Comparison of ENCODE assay signal across 13 mouse cellular contexts in the genomic region with DNA sequence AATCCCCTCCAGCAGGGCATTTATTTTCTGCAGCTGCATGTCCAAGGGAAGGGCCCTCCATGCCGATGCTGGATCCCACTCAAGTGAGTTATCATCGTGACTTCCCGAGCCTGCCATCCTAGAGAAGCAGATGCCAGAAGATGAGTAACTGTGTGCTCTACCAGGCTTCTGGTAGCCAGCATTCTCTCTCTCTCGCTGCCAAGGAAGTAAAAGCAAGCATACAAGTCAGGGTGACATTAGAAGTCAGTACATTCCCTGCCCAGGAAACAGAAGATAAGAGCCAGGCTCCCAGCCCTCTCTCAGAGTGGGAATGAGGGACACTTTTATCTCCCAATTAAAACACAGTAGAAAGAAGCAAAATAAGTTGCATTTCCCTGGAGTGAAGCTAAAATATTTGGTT.
A peak's percentile ranks its signal among the peaks of the same experiment; 100 is the strongest.
DNase-seq lines count a peak whose midpoint lies in the region; TF ChIP-seq lines count a peak whose summit lies in the region.
"Had no signal": no experiment of that assay in that cellular context is flagged by ENCODE, and none has a peak within 500 bp of the region (broad histone marks: within the 10 kb centered on the region; RNA-seq: fewer than 3 reads in every experiment).

No protein-coding gene starts in this region.

- no peak for TF ChIP-seq CTCF in thymus, adult 2 months (IDR thresholded peaks at IDR 0.05; ENCODE audit: borderline replicate concordance, control insufficient read depth, extremely low read depth, insufficient read depth, low read length, poor library complexity)

- H3K4me3 ChIP-seq in thymus, adult 2 months (ENCODE audit: control insufficient read depth, insufficient read depth, low read length), result no peak overlapping the region
- H3K4me3 ChIP-seq: embryonic facial prominence, embryonic 13.5 days; midbrain, embryonic 12.5 days had no signal

- intact Hi-C loops in heart, postnatal 10 days (cut with DNase I), result no loop called here

- WGBS in thymus, adult 2 months, result 96% methylated on average over 4 of the region's 4 CpGs

- no peaks in the 10 kb centered on the region for H3K27me3 ChIP-seq in thymus, adult 2 months (ENCODE audit: control insufficient read depth, insufficient read depth, low read length)
- H3K27me3 ChIP-seq: embryonic facial prominence, embryonic 13.5 days; midbrain, embryonic 12.5 days had no signal

- no peak for TF ChIP-seq POLR2A in thymus, adult 2 months (IDR thresholded peaks at IDR 0.05; ENCODE audit: control insufficient read depth, extremely low read depth, insufficient read depth, low read length, poor library complexity)

- H3K27ac ChIP-seq in thymus, adult 2 months (ENCODE audit: control insufficient read depth, insufficient read depth, low read length), result no peak overlapping the region
- H3K27ac ChIP-seq: embryonic facial prominence, embryonic 13.5 days; midbrain, embryonic 12.5 days had no signal

- DNase-seq in cerebellum, postnatal 10 days, result peak; percentile 36 to 43
- DNase-seq in cerebellum, adult 9-11 months, result no peak
- peak; percentile 64 for DNase-seq in ovary, adult 18-20 months (ENCODE audit: low spot score)
- DNase-seq in ovary, postnatal 14 days (ENCODE audit: low spot score), result no peak
- peak; percentile 23 to 50 for DNase-seq in heart, postnatal 10 days
- peak; percentile 30 for DNase-seq in right cerebral cortex, postnatal 25 days
- no peak for DNase-seq in thymus, adult 2 months
- DNase-seq in kidney, postnatal 14 days, result no peak
- DNase-seq: adrenal gland, postnatal 25 days; kidney, adult 2 months; liver, postnatal 0 days had no signal

- no peaks in the 10 kb centered on the region for H3K36me3 ChIP-seq in thymus, adult 2 months (ENCODE audit: control insufficient read depth, insufficient read depth, low read length)
- H3K36me3 ChIP-seq: embryonic facial prominence, embryonic 13.5 days; midbrain, embryonic 12.5 days had no signal

- H3K4me1 ChIP-seq in thymus, adult 2 months (replicated peaks; ENCODE audit: control insufficient read depth, insufficient read depth, low read length), result no peaks in the 10 kb centered on the region
- H3K4me1 ChIP-seq: embryonic facial prominence, embryonic 13.5 days; midbrain, embryonic 12.5 days had no signal

Comparison
In these comparisons a context has a peak if more than half of its experiments do, and no peak if none do; other contexts are left out.
1. DNase-seq: peak in cerebellum, postnatal 10 days (2 of 2), ovary, adult 18-20 months (single experiment), heart, postnatal 10 days (2 of 2) and right cerebral cortex, postnatal 25 days (single experiment); none in cerebellum, adult 9-11 months (single experiment), ovary, postnatal 14 days (single experiment), thymus, adult 2 months (single experiment) and kidney, postnatal 14 days (single experiment).